Mouse (Mus musculus) stomach, embryonic 15.5 days (tissue): ENCODE measurements around the gene Mars. TPM values are rescaled to one million over a fixed set of nuclear protein-coding genes. Genes with fewer than 3 reads are reported as not detected.

ENCODE experiments used
- ATAC-seq: fragments of 200-750 bp; cut with Nextera tagmentation; 2 replicates; pipeline ENCODE4 v1.8.0; 2017; ENCODE audit warnings: low read depth, moderate number of reproducible peaks, moderate TSS enrichment; ENCODE audit not compliant: insufficient read depth, low FRiP score
- H3K27ac ChIP-seq: fragments of 300-500 bp; sonication (generic); 2 replicates; pipeline ENCODE4 v1.5.1; 2015; ENCODE audit warnings: mild to moderate bottlenecking, inconsistent platforms
- H3K27me3 ChIP-seq: fragments of 300-500 bp; sonication (generic); replicated peaks from 2 replicates; pipeline ENCODE4 v1.6.1; 2015; ENCODE audit warnings: inconsistent platforms
- H3K36me3 ChIP-seq: fragments of 300-500 bp; sonication (generic); 2 replicates; pipeline ENCODE4 v1.6.1; 2015; ENCODE audit warnings: inconsistent platforms
- H3K4me1 ChIP-seq: fragments of 300-500 bp; sonication (generic); 2 replicates; pipeline ENCODE4 v1.6.1; 2015; ENCODE audit warnings: inconsistent platforms
- H3K4me2 ChIP-seq: fragments of 300-500 bp; sonication (generic); 2 replicates; pipeline ENCODE4 v1.6.1; 2015; ENCODE audit warnings: mild to moderate bottlenecking, inconsistent platforms
- H3K4me3 ChIP-seq: fragments of 300-500 bp; sonication (generic); replicated peaks from 2 replicates; pipeline ENCODE4 v1.5.1; 2015; ENCODE audit warnings: inconsistent platforms
- H3K9ac ChIP-seq: fragments of 300-500 bp; sonication (generic); 2 replicates; pipeline ENCODE4 v1.6.1; 2015; ENCODE audit warnings: inconsistent platforms
- H3K9me3 ChIP-seq: fragments of 300-500 bp; sonication (generic); 2 replicates; pipeline ENCODE4 v1.6.1; 2016; ENCODE audit warnings: inconsistent platforms
- WGBS: fragments of 180-500 bp; shearing (Covaris S2); methylation state at CpG from one replicate; pipeline ENCODE4 v1.1.7; 2015; 5-methylcytosine and 5-hydroxymethylcytosine counted together
- polyA plus RNA-seq: library from polyadenylated mRNA; unstranded; fragments of >200 nt; fragmentation: Nextera tagmentation; extraction: Ambion mirVana; gene quantifications from 2 replicates; pipeline ENCODE4 v1.2.1, GENCODE M21; 2015

The Mars gene
- polyA plus RNA-seq, 1 experiment from 2014 or later: 110 TPM

DNA sequence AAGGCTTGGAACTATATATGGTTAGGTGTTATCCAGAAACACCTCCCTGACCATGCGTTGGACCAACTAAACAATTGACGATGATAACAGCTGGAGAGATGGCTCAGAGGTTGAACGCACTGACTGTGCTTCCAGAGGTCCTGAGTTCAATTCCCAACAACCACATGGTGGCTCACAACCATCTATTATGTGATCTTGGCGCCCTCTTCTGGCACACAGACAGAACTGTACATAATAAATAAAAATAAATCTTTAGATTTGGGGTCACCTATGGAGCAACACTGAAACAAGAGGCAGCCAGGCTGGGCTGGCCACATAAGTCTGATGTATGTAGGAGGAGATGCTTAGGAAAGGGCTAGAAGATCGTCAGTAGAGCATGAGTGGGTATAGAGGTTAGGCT is 21.6 kb upstream of the Mars start:
- no peak overlapping the region for H3K9ac ChIP-seq
- peaks cover 7% of the 10 kb centered on the region; the same call in 1 of the 2 replicates for H3K36me3 ChIP-seq
- 69% methylated on average over 5 of the region's 5 CpGs for WGBS
- H3K27ac ChIP-seq: no peak overlapping the region
- H3K9me3 ChIP-seq: no peaks in the 10 kb centered on the region
- H3K4me3 ChIP-seq: no peak overlapping the region
- no peak for ATAC-seq
- no peak overlapping the region for H3K4me2 ChIP-seq
- H3K4me1 ChIP-seq: no peaks in the 10 kb centered on the region
- H3K27me3 ChIP-seq: no peaks in the 10 kb centered on the region; the same call in 1 of the 2 replicates

DNA sequence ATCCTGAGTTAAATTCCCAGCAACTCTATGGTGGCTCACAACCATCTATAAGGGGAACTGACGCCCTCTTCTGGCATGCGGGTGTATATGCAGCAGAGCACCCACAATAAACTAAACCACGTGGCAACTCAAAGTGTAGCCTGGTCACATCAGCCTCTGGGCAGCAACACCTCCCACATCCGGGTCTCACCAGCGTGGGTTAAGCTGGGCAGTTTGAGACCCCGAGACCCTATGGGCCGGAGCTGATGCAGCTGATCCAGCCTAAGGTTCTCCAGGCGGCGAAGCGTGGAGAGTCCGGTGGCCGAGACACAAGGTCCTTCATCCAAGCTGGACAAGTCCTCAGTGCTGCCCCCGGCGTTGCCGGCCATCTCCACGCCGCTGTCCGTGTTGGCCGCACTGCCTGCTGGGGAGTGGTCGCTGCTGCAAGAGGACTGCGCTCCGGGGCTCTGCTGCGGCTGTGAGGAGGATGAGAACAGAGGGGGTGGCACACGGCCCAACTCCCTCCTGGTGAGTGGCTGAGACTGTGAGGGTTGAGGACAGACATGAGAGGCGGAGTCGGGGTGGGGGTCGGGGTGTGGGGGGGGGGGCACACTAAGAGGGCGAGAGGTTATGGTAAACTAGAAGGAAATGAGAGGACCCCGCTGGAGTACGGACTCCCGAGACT is 20.8 kb upstream of the Mars start:
- 42% methylated on average over 31 of the region's 31 CpGs for whole genome bisulfite sequencing
- no peak overlapping the region for H3K27ac ChIP-seq
- peaks cover 7% of the 10 kb centered on the region; the same call in 1 of the 2 replicates for H3K27me3 ChIP-seq
- ATAC-seq: no peak
- peaks cover 7% of the 10 kb centered on the region; the same call in 1 of the 2 replicates for H3K36me3 ChIP-seq
- no peaks in the 10 kb centered on the region for H3K9me3 ChIP-seq
- no peak overlapping the region for H3K9ac ChIP-seq
- no peak overlapping the region for H3K4me3 ChIP-seq
- no peaks in the 10 kb centered on the region for H3K4me1 ChIP-seq
- peak overlapping the region; percentile 31; the same call in 1 of the 2 replicates for H3K4me2 ChIP-seq

DNA sequence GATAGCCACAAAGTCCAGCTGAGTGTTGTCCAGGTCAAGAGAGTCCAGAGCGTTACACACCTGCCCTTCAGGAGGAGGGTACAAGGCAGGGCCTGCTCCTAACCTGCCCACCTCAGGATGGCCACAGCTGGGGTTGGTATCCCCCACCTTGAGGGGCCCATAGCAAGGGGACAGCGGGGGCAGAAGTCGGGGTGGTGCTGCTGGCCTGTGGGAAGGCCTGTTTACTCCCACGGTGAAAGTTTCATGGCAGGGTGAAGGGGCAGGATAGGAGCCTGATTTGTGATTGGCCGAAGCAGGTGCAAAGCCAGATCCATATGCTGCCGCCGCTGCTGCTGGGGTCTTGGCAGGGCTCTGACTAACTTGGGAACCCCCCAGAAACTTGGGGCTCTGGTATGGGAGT is 18.6 kb upstream of the Mars start:
- H3K4me3 ChIP-seq: no peak overlapping the region
- H3K4me1 ChIP-seq: peaks cover 17% of the 10 kb centered on the region
- H3K9me3 ChIP-seq: no peaks in the 10 kb centered on the region
- no peak overlapping the region for H3K9ac ChIP-seq
- peaks cover 7% of the 10 kb centered on the region; the same call in 1 of the 2 replicates for H3K36me3 ChIP-seq
- 80% methylated on average over 7 of the region's 7 CpGs for WGBS
- H3K27ac ChIP-seq: no peak overlapping the region
- H3K4me2 ChIP-seq: no peak overlapping the region
- peaks cover 23% of the 10 kb centered on the region; the same call in 1 of the 2 replicates for H3K27me3 ChIP-seq
- ATAC-seq: no peak

DNA sequence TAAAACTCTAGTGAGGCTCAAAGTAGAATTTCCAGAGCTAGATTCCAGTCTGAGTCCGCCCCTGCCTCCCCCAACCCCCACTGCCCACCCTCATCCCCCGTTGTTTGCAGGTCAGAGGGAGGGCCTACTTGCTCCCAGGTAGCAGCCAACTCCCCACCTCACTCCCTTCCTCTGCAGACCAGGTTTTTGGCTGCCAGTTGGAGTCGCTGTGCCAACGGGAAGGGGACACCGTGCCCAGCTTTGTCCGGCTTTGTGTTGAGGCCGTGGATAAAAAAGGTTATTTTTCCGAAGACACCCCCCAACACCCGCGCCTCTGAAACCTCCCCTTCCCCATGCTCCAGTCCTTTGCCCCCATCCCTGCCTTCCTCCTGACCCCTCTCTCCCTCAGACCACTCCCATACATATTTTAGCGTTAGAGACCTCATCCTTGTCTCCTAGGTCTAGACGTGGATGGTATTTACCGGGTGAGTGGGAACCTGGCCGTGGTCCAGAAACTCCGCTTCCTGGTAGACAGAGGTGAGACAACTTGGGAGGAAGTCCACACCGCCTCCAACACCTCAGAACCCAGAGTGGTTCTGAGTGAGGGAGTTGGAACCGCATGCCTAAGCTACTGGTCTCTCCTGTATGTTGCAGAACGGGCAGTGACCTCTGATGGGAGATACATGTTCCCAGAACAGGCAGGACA is 16.0 kb upstream of the Mars start:
- Histone ChIP-seq H3K27ac (no peak overlapping the region), H3K36me3 (peaks cover 7% of the 10 kb centered on the region; the same call in 1 of the 2 replicates), H3K4me1 (peaks cover 17% of the 10 kb centered on the region), H3K9ac (no peak overlapping the region), H3K27me3 (peaks cover 27% of the 10 kb centered on the region; the same call in 1 of the 2 replicates), H3K4me2 (no peak overlapping the region), H3K9me3 (no peaks in the 10 kb centered on the region), H3K4me3 (no peak overlapping the region)
- ATAC-seq: no peak
- 48% methylated on average over 18 of the region's 18 CpGs for WGBS

- peak overlapping the region; percentile 93 for H3K4me2 ChIP-seq
- 10% methylated on average over 29 of the region's 29 CpGs for WGBS
- 0 out of 2 replicates have a peak overlapping the region, but pooled peaks have one; percentile 13 for H3K9ac ChIP-seq
- no peak; the same call in 1 of the 2 replicates for ATAC-seq
- H3K27ac ChIP-seq: no peak overlapping the region
- H3K36me3 ChIP-seq: peaks cover 7% of the 10 kb centered on the region; the same call in 1 of the 2 replicates
- no peaks in the 10 kb centered on the region for H3K9me3 ChIP-seq
- H3K27me3 ChIP-seq: peaks cover 27% of the 10 kb centered on the region; the same call in 1 of the 2 replicates
- H3K4me3 ChIP-seq: peak overlapping the region; percentile 46
- H3K4me1 ChIP-seq: peaks cover 17% of the 10 kb centered on the region
These were observed 15.2 kb upstream of the Mars start for GRCm38 (mm10) chr10:127326828-127327227.

GRCm38 (mm10) chr10:127326017-127326801 is 14.6 kb upstream of the Mars start:
- Histone ChIP-seq H3K36me3 (peaks cover 7% of the 10 kb centered on the region; the same call in 1 of the 2 replicates), H3K4me3 (peak overlapping the region; percentile 46), H3K9me3 (no peaks in the 10 kb centered on the region), H3K4me1 (peaks cover 17% of the 10 kb centered on the region), H3K27ac (no peak overlapping the region), H3K9ac (0 out of 2 replicates have a peak overlapping the region, but pooled peaks have one; percentile 13), H3K27me3 (peaks cover 27% of the 10 kb centered on the region; the same call in 1 of the 2 replicates), H3K4me2 (peak overlapping the region; percentile 93)
- WGBS: 3% methylated on average over 54 of the region's 54 CpGs
- ATAC-seq: peak; percentile 27; the same call in 1 of the 2 replicates

DNA sequence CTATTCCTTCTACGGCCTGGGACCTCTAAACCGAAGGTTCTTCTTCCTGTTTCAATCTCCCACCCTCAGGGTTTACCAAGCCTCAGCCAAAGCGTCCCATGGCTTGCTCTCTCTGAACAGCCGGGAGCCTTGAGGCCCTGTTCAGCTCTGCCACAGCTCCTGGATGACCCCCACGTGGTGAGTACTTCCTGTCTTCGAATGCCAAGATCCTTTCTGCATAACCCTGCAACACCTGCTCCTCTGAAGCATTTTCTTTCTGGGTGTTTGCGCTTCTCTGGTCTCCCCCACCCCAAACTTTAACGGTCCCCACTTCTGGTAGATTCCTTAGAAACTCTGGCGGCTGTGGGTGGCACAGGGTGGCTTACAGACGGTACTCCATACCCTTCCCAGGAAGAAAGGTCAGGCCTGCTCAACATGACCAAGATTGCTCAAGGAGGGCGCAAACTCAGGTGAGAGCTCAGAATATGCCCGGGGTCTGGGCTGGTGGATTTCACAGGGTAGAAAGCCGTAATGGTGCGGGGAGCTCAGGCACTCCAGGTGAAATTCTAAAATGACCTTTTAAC is 13.9 kb upstream of the Mars start:
- no peak overlapping the region for H3K9ac ChIP-seq
- H3K36me3 ChIP-seq: 0 out of 2 replicates have a peak, but pooled peaks cover 7% of the 10 kb centered on the region
- 37% methylated on average over 14 of the region's 14 CpGs for WGBS
- ATAC-seq: no peak; the same call in 1 of the 2 replicates
- peak overlapping the region; percentile 93 for H3K4me2 ChIP-seq
- no peak overlapping the region for H3K27ac ChIP-seq
- no peaks in the 10 kb centered on the region for H3K9me3 ChIP-seq
- H3K4me3 ChIP-seq: peak overlapping the region; percentile 46
- peaks cover 27% of the 10 kb centered on the region; the same call in 1 of the 2 replicates for H3K27me3 ChIP-seq
- H3K4me1 ChIP-seq: peaks cover 17% of the 10 kb centered on the region

- no peak overlapping the region for H3K4me3 ChIP-seq
- no peak for ATAC-seq
- H3K4me2 ChIP-seq: no peak overlapping the region
- H3K9me3 ChIP-seq: no peaks in the 10 kb centered on the region
- H3K4me1 ChIP-seq: peaks cover 17% of the 10 kb centered on the region
- H3K27me3 ChIP-seq: peaks cover 27% of the 10 kb centered on the region; the same call in 1 of the 2 replicates
- H3K9ac ChIP-seq: no peak overlapping the region
- no peak overlapping the region for H3K27ac ChIP-seq
- no peaks in the 10 kb centered on the region for H3K36me3 ChIP-seq
- WGBS: 8% methylated on average over 7 of the region's 7 CpGs
These were observed 12.9 kb upstream of the Mars start for GRCm38 (mm10) chr10:127324495-127324894.

- Histone ChIP-seq H3K4me3 (no peak overlapping the region), H3K27me3 (peaks cover 27% of the 10 kb centered on the region; the same call in 1 of the 2 replicates)
- 68% methylated on average over 17 of the region's 17 CpGs for WGBS
These were observed 11.7 kb upstream of the Mars start for GRCm38 (mm10) chr10:127323131-127323855.

DNA sequence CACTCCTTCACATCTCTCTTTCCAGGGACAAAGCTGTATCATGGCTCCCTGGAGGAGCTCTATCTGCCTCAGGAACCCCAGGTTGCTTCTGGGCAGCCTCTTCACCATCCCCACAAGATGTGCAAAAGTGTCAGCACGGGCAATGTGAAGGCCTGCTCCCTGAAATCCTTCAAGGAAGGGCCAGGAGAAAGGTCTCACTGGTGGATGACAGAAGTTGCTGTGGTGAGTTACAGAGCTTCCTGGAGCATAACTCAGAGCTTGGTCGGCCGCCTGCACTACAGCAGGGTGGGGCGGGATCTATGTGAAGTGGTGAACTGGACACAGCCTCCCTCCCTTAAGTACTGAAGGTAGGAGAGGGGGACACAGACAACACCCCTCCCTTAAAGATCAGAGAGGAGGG is 11.1 kb upstream of the Mars start:
- Histone ChIP-seq H3K4me3 (no peak overlapping the region), H3K27ac (no peak overlapping the region), H3K9ac (no peak overlapping the region), H3K9me3 (no peaks in the 10 kb centered on the region), H3K4me2 (no peak overlapping the region), H3K27me3 (peaks cover 23% of the 10 kb centered on the region; the same call in 1 of the 2 replicates), H3K36me3 (no peaks in the 10 kb centered on the region), H3K4me1 (peaks cover 17% of the 10 kb centered on the region)
- WGBS: 63% methylated on average over 4 of the region's 4 CpGs
- ATAC-seq: no peak

More at GRCm38 (mm10) chr10:127323131-127323855, 11.7 kb upstream of the Mars start:
- ATAC-seq: no peak
- H3K4me1 ChIP-seq: peaks cover 17% of the 10 kb centered on the region
- H3K9ac ChIP-seq: no peak overlapping the region
- H3K4me2 ChIP-seq: no peak overlapping the region
- H3K36me3 ChIP-seq: no peaks in the 10 kb centered on the region
- no peaks in the 10 kb centered on the region for H3K9me3 ChIP-seq
- no peak overlapping the region for H3K27ac ChIP-seq
